Mouse (Mus musculus) retina, adult 2 months (tissue): Measurements from ENCODE around the gene Grb10.

ENCODE experiments used
- DNase-seq: peaks from one replicate; pipeline ENCODE4 v3.0.0-alpha.2; 2012; ENCODE audit warnings: low read depth, low spot score

Gene Grb10

GRCm38 (mm10) chr11:11970246-11970645 is 68.2 kb downstream of the Grb10 start:
- no peak for DNase-seq

- no peak for DNase-seq
Measured at GRCm38 (mm10) chr11:11968830-11969229, 69.7 kb downstream of the Grb10 start.

- DNase-seq = no peak
Measured at GRCm38 (mm10) chr11:11967519-11967918, 71.0 kb downstream of the Grb10 start.

GRCm38 (mm10) chr11:11966220-11966619 is 72.3 kb downstream of the Grb10 start:
- DNase-seq = no peak

GRCm38 (mm10) chr11:11965501-11966125 is 72.9 kb downstream of the Grb10 start:
- DNase-seq = no peak

- no peak for DNase-seq
Measured at GRCm38 (mm10) chr11:11964729-11965128, 73.8 kb downstream of the Grb10 start.

- no peak for DNase-seq
Measured at GRCm38 (mm10) chr11:11963587-11963986, 74.9 kb downstream of the Grb10 start.

GRCm38 (mm10) chr11:11963065-11963464 is 75.4 kb downstream of the Grb10 start:
- no peak for DNase-seq

- DNase-seq = no peak
Measured at GRCm38 (mm10) chr11:11962629-11962954, 75.9 kb downstream of the Grb10 start.

- no peak for DNase-seq
Measured at GRCm38 (mm10) chr11:11961917-11962628, 76.4 kb downstream of the Grb10 start.

- no peak for DNase-seq
Measured at GRCm38 (mm10) chr11:11960858-11961257, 77.6 kb downstream of the Grb10 start.

GRCm38 (mm10) chr11:11960227-11960626 is 78.3 kb downstream of the Grb10 start:
- no peak for DNase-seq

- no peak for DNase-seq
Measured at GRCm38 (mm10) chr11:11958479-11958878, 80.0 kb downstream of the Grb10 start.

GRCm38 (mm10) chr11:11958061-11958361 is 80.5 kb downstream of the Grb10 start:
- no peak for DNase-seq

- no peak for DNase-seq
Measured at GRCm38 (mm10) chr11:11957211-11958060, 81.0 kb downstream of the Grb10 start.

- DNase-seq = no peak
Measured at GRCm38 (mm10) chr11:11955783-11956182, 82.7 kb downstream of the Grb10 start.

GRCm38 (mm10) chr11:11954606-11955005 is 83.9 kb downstream of the Grb10 start:
- DNase-seq = no peak

- no peak for DNase-seq
Measured at GRCm38 (mm10) chr11:11954115-11954438, 84.4 kb downstream of the Grb10 start.

GRCm38 (mm10) chr11:11953364-11954114 is 84.9 kb downstream of the Grb10 start:
- DNase-seq = no peak

GRCm38 (mm10) chr11:11952569-11952968 is 85.9 kb downstream of the Grb10 start:
- no peak for DNase-seq

- DNase-seq = no peak
Measured at GRCm38 (mm10) chr11:11948988-11949365, 89.5 kb downstream of the Grb10 start.

- DNase-seq = no peak
Measured at GRCm38 (mm10) chr11:11948321-11948987, 90.0 kb downstream of the Grb10 start.
